Mouse (Mus musculus) cerebellum, adult 2 months (tissue): ENCODE results near the gene Srrd. TPM values are rescaled to one million over a fixed set of nuclear protein-coding genes. Genes with fewer than 3 reads are reported as not detected.
"Not testable (repeated sequence)": the region's sequence is repeated elsewhere in the genome, so short reads cannot be mapped to it uniquely, and the experiment has no call there.

Source experiments
- DNase-seq, 2 experiments: peaks; one replicate each; pipeline ENCODE4 v3.0.0; 2021
- H3K27ac ChIP-seq: fragments of 200-500 bp; 2 replicates; pipeline ENCODE4 v1.5.1; 2012; ENCODE audit warnings: low read length, control low read depth, inconsistent platforms; ENCODE audit not compliant: insufficient read depth
- H3K27me3 ChIP-seq: fragments of 200-500 bp; 2 replicates; pipeline ENCODE4 v1.6.1; 2012; ENCODE audit warnings: inconsistent platforms, mild to moderate bottlenecking, low read length, moderate library complexity; ENCODE audit not compliant: control insufficient read depth, insufficient read depth
- H3K4me1 ChIP-seq: fragments of 200-500 bp; 2 replicates; pipeline ENCODE4 v1.6.1; 2011; ENCODE audit warnings: low read length; ENCODE audit not compliant: control insufficient read depth, insufficient read depth
- H3K4me3 ChIP-seq: fragments of 200-500 bp; replicated peaks from 2 replicates; pipeline ENCODE3; 2011; ENCODE audit warnings: mild to moderate bottlenecking, low read depth, low read length, control low read depth; ENCODE audit not compliant: insufficient read depth
- CTCF ChIP-seq: fragments of 200-500 bp; IDR thresholded peaks from 2 replicates; pipeline ENCODE4 v1.5.1; 2011; ENCODE audit warnings: low read depth, mild to moderate bottlenecking, control low read depth, low read length, moderate library complexity, borderline replicate concordance; ENCODE audit not compliant: insufficient read depth
- POLR2A ChIP-seq: fragments of 200-500 bp; IDR thresholded peaks from 2 replicates; pipeline ENCODE4 v1.6.1; 2011; ENCODE audit warnings: low read length, control low read depth, borderline replicate concordance; ENCODE audit not compliant: insufficient read depth
- WGBS: fragments of 180-500 bp; shearing (Covaris S2); methylation state at CpG from one replicate; pipeline ENCODE4 v1.1.7; 2018; 5-methylcytosine and 5-hydroxymethylcytosine counted together
- polyA plus RNA-seq: library from polyadenylated mRNA; depleted of rRNA; stranded (reverse); fragments of >200 nt; gene quantifications from 2 replicates; pipeline ENCODE4 v1.2.3, GENCODE M21; 2012

The Srrd gene
- polyA plus RNA-seq, 1 experiment, result 56.6 TPM

- H3K4me1 ChIP-seq, result peaks cover 11% of the 10 kb centered on the region
- DNase-seq, result no peak
- H3K27ac ChIP-seq, result no peak overlapping the region
- no peak overlapping the region for H3K4me3 ChIP-seq
- TF ChIP-seq POLR2A (no peak), CTCF (no peak)
- 56% methylated on average over 5 of the region's 5 CpGs for WGBS
- no peaks in the 10 kb centered on the region for H3K27me3 ChIP-seq
These were observed 22.5 kb downstream of the Srrd start for GRCm38 (mm10) chr5:112320379-112320778.

- H3K27ac ChIP-seq, result not testable (repeated sequence)
- 77% methylated on average over 2 of the region's 2 CpGs for WGBS
These were observed 23.5 kb downstream of the Srrd start for GRCm38 (mm10) chr5:112319343-112319742.

GRCm38 (mm10) chr5:112317328-112317727 lies 25.5 kb downstream of the Srrd start:
- Histone ChIP-seq H3K4me3 (no peak overlapping the region), H3K27ac (no peak overlapping the region), H3K27me3 (no peaks in the 10 kb centered on the region), H3K4me1 (peaks cover 11% of the 10 kb centered on the region)
- TF ChIP-seq CTCF, result no peak
- TF ChIP-seq POLR2A, result no peak
- WGBS, result 25% methylated on average over 5 of the region's 5 CpGs
- DNase-seq, result no peak

More at GRCm38 (mm10) chr5:112319343-112319742, 23.5 kb downstream of the Srrd start:
- not testable (repeated sequence) for H3K27me3 ChIP-seq, H3K4me3 ChIP-seq, DNase-seq
- peaks cover 11% of the 10 kb centered on the region for H3K4me1 ChIP-seq

GRCm38 (mm10) chr5:112316468-112316867 lies 26.4 kb downstream of the Srrd start:
- H3K4me1 ChIP-seq, result peaks cover 9% of the 10 kb centered on the region
- no peak overlapping the region for H3K27ac ChIP-seq
- TF ChIP-seq CTCF (no peak), POLR2A (no peak)
- no peak overlapping the region for H3K4me3 ChIP-seq
- no peaks in the 10 kb centered on the region for H3K27me3 ChIP-seq
- whole genome bisulfite sequencing, result 68% methylated on average over 5 of the region's 5 CpGs
- DNase-seq, result no peak

GRCm38 (mm10) chr5:112313222-112313885 lies 29.5 kb downstream of the Srrd start:
- Histone ChIP-seq H3K4me3 (no peak overlapping the region), H3K27me3 (no peaks in the 10 kb centered on the region), H3K4me1 (no peaks in the 10 kb centered on the region), H3K27ac (no peak overlapping the region)
- no peak for DNase-seq
- TF ChIP-seq CTCF (no peak), POLR2A (no peak)
- WGBS, result 55% methylated on average over 11 of the region's 11 CpGs

- no peak for TF ChIP-seq POLR2A
- TF ChIP-seq CTCF, result no peak
- no peak overlapping the region for H3K4me3 ChIP-seq
- H3K4me1 ChIP-seq, result peaks cover 12% of the 10 kb centered on the region
- 22% methylated on average over 5 of the region's 5 CpGs for WGBS
- 0 out of 2 replicates have a peak overlapping the region, but pooled peaks have one; percentile 19 for H3K27ac ChIP-seq
- no peak for DNase-seq
- H3K27me3 ChIP-seq, result no peaks in the 10 kb centered on the region
These were observed 37.0 kb downstream of the Srrd start for GRCm38 (mm10) chr5:112305842-112306241.

- H3K27me3 ChIP-seq, result no peaks in the 10 kb centered on the region
- no peak overlapping the region for H3K4me3 ChIP-seq
- no peak overlapping the region for H3K27ac ChIP-seq
- peaks cover 29% of the 10 kb centered on the region for H3K4me1 ChIP-seq
- no peak for TF ChIP-seq CTCF
- no peak for DNase-seq
- WGBS, result 89% methylated on average over 5 of the region's 5 CpGs
These were observed 40.5 kb downstream of the Srrd start for GRCm38 (mm10) chr5:112302310-112302709.

- Histone ChIP-seq H3K4me1 (peaks cover 32% of the 10 kb centered on the region), H3K4me3 (no peak overlapping the region), H3K27ac (no peak overlapping the region), H3K27me3 (no peaks in the 10 kb centered on the region)
- TF ChIP-seq CTCF (no peak), POLR2A (no peak)
- no peak for DNase-seq
- 89% methylated on average over 4 of the region's 4 CpGs for WGBS
These were observed 41.1 kb downstream of the Srrd start for GRCm38 (mm10) chr5:112301694-112302093.
